Mouse (Mus musculus): Measurements from ENCODE around the gene Gm3099. TPM values are rescaled to one million over a fixed set of nuclear protein-coding genes. Genes with fewer than 3 reads are reported as not detected.

Gene Gm3099
- not detected for polyA plus RNA-seq (2017; shearing (Covaris generic))

GRCm38 (mm10) chr14:3998094-3998493, at the start of gene Gm3099:
Gene Gm3099, plus strand, starts transcription at chr14:3998394.

GRCm38 (mm10) chr14:3963247-3963646, 34.9 kb upstream of the Gm3099 start, which contains the start of gene Gm3095:
Gene Gm3095, plus strand, starts transcription at chr14:3963547.

GRCm38 (mm10) chr14:4023641-4024040, 25.4 kb downstream of the Gm3099 start, which contains the start of gene Gm5796:
Gene Gm5796, plus strand, starts transcription at chr14:4023941.

Other genes with a start within 250 kb of the Gm3099 start
- gene Gm3002, start 188.3 kb upstream of the Gm3099 start, polyA plus RNA-seq (2017; shearing (Covaris generic)) = not detected
- gene Gm3033, start 152.1 kb upstream of the Gm3099 start, polyA plus RNA-seq (2017; shearing (Covaris generic)) = not detected
- gene Gm2916, start 114.2 kb upstream of the Gm3099 start, polyA plus RNA-seq (2017; shearing (Covaris generic)) = not detected
- gene Gm3029, start 66.6 kb upstream of the Gm3099 start, polyA plus RNA-seq (2017; shearing (Covaris generic)) = not detected
- gene Gm3095, start 34.8 kb upstream of the Gm3099 start, polyA plus RNA-seq (2017; shearing (Covaris generic)) = not detected
- gene Gm5796, start 25.5 kb downstream of the Gm3099 start, polyA plus RNA-seq (2017; shearing (Covaris generic)) = not detected
- not detected for gene Gm3115, start 85.7 kb downstream of the Gm3099 start, polyA plus RNA-seq (2017; shearing (Covaris generic))
- gene Gm8108, start 112.1 kb downstream of the Gm3099 start, polyA plus RNA-seq (2017; shearing (Covaris generic)) = not detected
- gene Gm3127, start 166.6 kb downstream of the Gm3099 start, polyA plus RNA-seq (2017; shearing (Covaris generic)) = not detected
- gene Gm2974, start 184.2 kb downstream of the Gm3099 start, polyA plus RNA-seq (2017; shearing (Covaris generic)) = not detected